Mouse (Mus musculus) liver, embryonic 11.5 days (tissue): Measurements from ENCODE around the gene Xkrx. TPM values are rescaled to one million over a fixed set of nuclear protein-coding genes. Genes with fewer than 3 reads are reported as not detected.
A peak's percentile ranks its signal among the peaks of the same experiment; 100 is the strongest.
"Not testable (repeated sequence)": the region's sequence is repeated elsewhere in the genome, so short reads cannot be mapped to it uniquely, and the experiment has no call there.

Experiments used
- ATAC-seq: fragments of 200-750 bp; cut with Nextera tagmentation; replicated peaks from 2 replicates; pipeline ENCODE4 v1.8.0; 2017; ENCODE audit warnings: moderate number of reproducible peaks, mild to moderate bottlenecking, moderate TSS enrichment, moderate library complexity; ENCODE audit not compliant: low FRiP score
- DNase-seq: peaks from one replicate; pipeline ENCODE4 v3.0.0-alpha.2; 2017; ENCODE audit warnings: low spot score
- H3K27ac ChIP-seq: fragments of 300-500 bp; sonication (generic); 2 replicates; pipeline ENCODE4 v1.5.1; 2014; ENCODE audit warnings: mild to moderate bottlenecking, low read depth, low read length, control low read depth
- H3K27me3 ChIP-seq: fragments of 300-500 bp; sonication (generic); replicated peaks from 2 replicates; pipeline ENCODE4 v1.6.1; 2014; ENCODE audit warnings: low read length, mixed read lengths; ENCODE audit not compliant: control insufficient read depth, insufficient read depth
- H3K36me3 ChIP-seq: fragments of 300-500 bp; sonication (generic); 2 replicates; pipeline ENCODE4 v1.6.1; 2014; ENCODE audit warnings: mild to moderate bottlenecking, low read length, moderate library complexity, mixed read lengths; ENCODE audit not compliant: control insufficient read depth, insufficient read depth
- H3K4me1 ChIP-seq: fragments of 300-500 bp; sonication (generic); replicated peaks from 2 replicates; pipeline ENCODE4 v1.6.1; 2014; ENCODE audit warnings: low read length, mixed read lengths; ENCODE audit not compliant: control insufficient read depth, insufficient read depth
- H3K4me2 ChIP-seq: fragments of 300-500 bp; sonication (generic); 2 replicates; pipeline ENCODE4 v1.6.1; 2014; ENCODE audit warnings: mild to moderate bottlenecking, control low read depth, moderate library complexity
- H3K4me3 ChIP-seq: fragments of 300-500 bp; sonication (generic); 2 replicates; pipeline ENCODE4 v1.5.1; 2014; ENCODE audit warnings: low read depth, low read length, control low read depth
- H3K9ac ChIP-seq: fragments of 300-500 bp; sonication (generic); 2 replicates; pipeline ENCODE4 v1.6.1; 2014; ENCODE audit warnings: low read depth, low read length, control low read depth
- H3K9me3 ChIP-seq: fragments of 300-500 bp; sonication (generic); 2 replicates; pipeline ENCODE4 v1.6.1; 2016; ENCODE audit warnings: low read length, inconsistent platforms, mixed read lengths; ENCODE audit not compliant: control insufficient read depth
- WGBS: fragments of 180-500 bp; shearing (Covaris S2); extraction: QIAGEN DNeasy Blood & Tissue Kit; methylation state at CpG from one replicate; pipeline ENCODE4 v1.1.7; 2014; 5-methylcytosine and 5-hydroxymethylcytosine counted together
- polyA plus RNA-seq: library from polyadenylated mRNA; unstranded; fragments of >200 nt; fragmentation: Nextera tagmentation; extraction: Ambion mirVana; gene quantifications from 2 replicates; pipeline ENCODE4 v1.2.1, GENCODE M21; 2014

Gene Xkrx
- polyA plus RNA-seq = 0.06 TPM in 1 of 2 replicates, not detected in the other

DNA sequence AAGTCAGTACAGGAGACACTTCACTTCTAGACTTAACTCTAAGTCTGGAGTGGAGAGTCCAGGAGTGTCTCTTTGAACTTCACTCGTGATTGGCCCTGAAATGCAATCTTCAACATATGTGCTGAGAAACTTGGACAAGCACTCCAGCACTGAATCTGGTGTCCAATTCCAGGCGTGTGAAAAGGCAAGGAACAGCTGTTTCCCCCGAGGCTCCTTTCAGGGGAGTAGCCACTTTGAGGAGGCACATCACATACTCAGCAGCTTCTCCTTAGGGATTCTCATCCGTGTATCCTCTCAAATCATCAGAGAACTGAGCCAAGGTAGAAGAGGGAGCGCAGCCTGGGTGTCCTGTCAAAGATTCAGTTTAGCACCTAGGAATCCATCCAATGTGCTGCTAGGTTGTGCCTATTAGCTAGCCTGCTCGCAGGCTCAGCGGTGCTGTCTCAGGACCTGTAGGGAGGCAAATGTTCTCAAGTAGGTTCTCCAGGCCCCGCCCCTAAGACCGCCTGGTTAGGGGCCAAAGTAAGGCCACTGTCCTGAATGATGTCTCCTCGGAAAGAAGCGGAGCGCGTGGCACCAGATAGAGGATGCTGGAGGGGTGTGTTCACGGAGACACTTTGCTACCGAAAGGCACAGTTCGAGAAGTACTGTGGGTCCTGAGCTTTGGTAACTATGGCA lies at the start of gene Xkrx:
Xkrx (minus strand) TSS at position 34 of the 678 bp plus-strand sequence.
- WGBS = 39% methylated on average over 16 of the region's 16 CpGs
- Histone ChIP-seq H3K36me3 (no peaks in the 10 kb centered on the region), H3K27ac (no peak within 1 kb of the TSS), H3K9ac (no peak within 1 kb of the TSS), H3K4me2 (peak within 1 kb of the TSS; percentile 27; the same call in 1 of the 2 replicates), H3K27me3 (peaks cover 14% of the 10 kb centered on the region), H3K4me3 (no peak within 1 kb of the TSS), H3K9me3 (no peaks in the 10 kb centered on the region), H3K4me1 (no peaks in the 10 kb centered on the region)
- DNase-seq (no peak), ATAC-seq (no peak)

DNA sequence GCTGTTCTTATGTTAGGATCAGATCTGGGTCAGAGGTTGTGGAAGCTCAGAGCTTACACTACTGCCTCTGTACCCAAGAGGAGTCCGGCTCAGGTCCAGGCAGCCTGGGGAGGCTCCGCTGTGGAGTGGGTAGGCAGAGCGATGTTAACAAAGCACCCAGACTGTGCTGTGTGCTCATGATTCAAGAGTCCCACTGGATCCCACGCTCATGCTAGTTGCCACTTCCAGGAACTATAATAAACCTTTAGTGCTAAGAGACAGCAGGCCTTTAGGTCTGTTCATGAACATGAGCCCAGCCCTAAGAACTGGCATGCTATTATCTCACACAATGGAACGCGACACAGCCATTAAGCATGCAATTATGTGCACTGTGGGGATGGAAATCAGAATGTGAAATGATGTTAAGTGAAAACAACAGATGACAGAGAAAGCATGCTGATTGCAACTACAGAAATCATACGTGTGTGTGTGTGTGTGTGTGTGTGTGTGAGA lies 49.3 kb upstream of the Xkrx start:
- Histone ChIP-seq H3K4me1 (no peaks in the 10 kb centered on the region), H3K4me2 (no peak overlapping the region), H3K4me3 (no peak overlapping the region), H3K9ac (no peak overlapping the region), H3K27ac (no peak overlapping the region), H3K9me3 (no peaks in the 10 kb centered on the region), H3K27me3 (no peaks in the 10 kb centered on the region), H3K36me3 (no peaks in the 10 kb centered on the region)
- DNase-seq (no peak), ATAC-seq (no peak)
- WGBS = 88% methylated on average over 7 of the region's 7 CpGs

DNA sequence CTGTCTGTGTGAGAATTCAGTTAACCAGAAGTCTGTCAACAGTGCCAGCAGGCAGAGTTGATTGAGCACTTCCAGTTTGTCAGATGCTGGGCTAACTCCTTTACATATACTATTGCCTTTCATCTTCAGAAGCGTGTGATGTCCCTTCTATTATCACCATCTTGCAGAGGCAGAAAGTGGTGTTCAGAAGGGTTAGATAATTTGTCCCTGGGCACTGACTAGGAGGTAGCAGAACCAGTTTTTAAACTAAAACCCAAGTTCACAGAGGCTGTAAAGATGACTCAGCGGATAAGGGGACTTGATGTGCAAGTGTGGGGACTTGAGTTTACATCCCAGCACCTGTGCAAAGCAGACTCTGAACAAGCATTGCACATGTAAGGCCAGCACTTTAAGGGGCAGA lies 46.6 kb upstream of the Xkrx start:
- Histone ChIP-seq H3K4me2 (no peak overlapping the region), H3K9ac (no peak overlapping the region), H3K27ac (no peak overlapping the region), H3K4me1 (no peaks in the 10 kb centered on the region), H3K36me3 (no peaks in the 10 kb centered on the region), H3K4me3 (no peak overlapping the region), H3K9me3 (no peaks in the 10 kb centered on the region), H3K27me3 (no peaks in the 10 kb centered on the region)
- ATAC-seq (peak; percentile 86), DNase-seq (no peak)
- WGBS = 64% methylated on average over 2 of the region's 2 CpGs

DNA sequence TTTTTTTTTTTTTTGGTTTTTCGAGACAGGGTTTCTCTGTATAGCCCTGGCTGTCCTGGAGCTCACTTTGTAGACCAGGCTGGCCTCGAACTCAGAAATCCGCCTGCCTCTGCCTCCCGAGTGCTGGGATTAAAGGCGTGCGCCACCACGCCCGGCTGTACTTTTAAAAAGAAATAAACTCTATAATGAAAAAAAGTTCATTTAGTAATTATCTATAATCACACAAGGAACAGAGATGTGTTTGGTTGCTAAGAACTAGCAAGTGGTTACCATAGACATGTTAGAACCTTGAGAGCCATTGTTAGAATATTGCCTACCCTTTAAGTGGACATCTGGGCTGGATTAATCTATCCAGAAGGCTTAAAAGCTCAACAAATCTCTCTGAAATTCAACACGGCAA lies 25.3 kb upstream of the Xkrx start, which contains the start of gene Arl13a:
Arl13a (plus strand) TSS at position 301 of the 400 bp plus-strand sequence.
- WGBS = 90% methylated on average over 8 of the region's 9 CpGs
- H3K4me1 ChIP-seq, H3K9me3 ChIP-seq, H3K4me2 ChIP-seq, H3K9ac ChIP-seq, ATAC-seq, H3K4me3 ChIP-seq, DNase-seq, H3K27me3 ChIP-seq, H3K36me3 ChIP-seq, H3K27ac ChIP-seq: not testable (repeated sequence)

DNA sequence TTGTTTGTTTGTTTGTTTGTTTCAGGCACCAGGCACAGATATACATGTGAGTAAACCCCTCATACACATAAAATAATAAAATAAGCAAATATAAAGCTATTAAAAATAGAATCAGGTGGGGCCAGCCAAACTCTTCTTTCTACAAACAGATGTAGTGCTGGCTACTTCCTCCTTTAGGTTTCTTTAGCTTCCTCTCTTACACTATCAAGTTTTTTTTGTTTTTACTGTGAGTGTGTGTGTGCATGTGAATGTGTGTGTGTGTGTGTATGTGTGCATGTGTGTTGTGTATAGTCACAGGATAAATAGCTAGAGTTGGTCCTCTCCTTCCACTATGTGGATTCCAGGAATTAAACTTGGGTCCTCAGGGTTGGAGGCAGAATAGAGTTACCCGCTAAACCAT lies 12.8 kb upstream of the Xkrx start:
- no peak overlapping the region for H3K4me3 ChIP-seq
- no peaks in the 10 kb centered on the region for H3K36me3 ChIP-seq
- H3K27me3 ChIP-seq = no peaks in the 10 kb centered on the region
- H3K4me2 ChIP-seq = no peak overlapping the region
- ATAC-seq (no peak), DNase-seq (no peak)
- no peaks in the 10 kb centered on the region for H3K9me3 ChIP-seq
- 81% methylated on average over 1 of the region's 1 CpGs for WGBS
- H3K4me1 ChIP-seq = no peaks in the 10 kb centered on the region
- no peak overlapping the region for H3K27ac ChIP-seq
- no peak overlapping the region for H3K9ac ChIP-seq

DNA sequence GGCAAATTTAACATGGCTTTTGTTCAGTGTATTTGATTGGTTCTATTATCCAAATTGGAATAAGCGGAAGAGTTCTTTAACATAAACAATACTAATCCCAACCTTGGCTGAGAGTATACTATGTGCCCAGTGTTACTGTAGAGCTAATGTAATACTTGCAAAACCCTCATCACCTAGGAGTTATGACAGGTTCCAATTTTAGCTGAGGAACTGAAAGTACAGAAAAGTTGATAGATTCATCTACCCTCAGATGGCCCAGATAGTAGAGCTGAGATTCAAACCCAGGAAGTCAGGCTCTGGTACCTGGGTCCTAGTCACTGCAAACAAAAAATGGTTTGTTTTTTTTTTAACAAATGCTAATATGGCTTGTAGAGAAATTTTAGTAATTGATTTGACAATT lies 8.7 kb upstream of the Xkrx start:
- Histone ChIP-seq H3K36me3 (no peaks in the 10 kb centered on the region), H3K4me2 (no peak overlapping the region), H3K9ac (no peak overlapping the region), H3K27ac (no peak overlapping the region), H3K27me3 (no peaks in the 10 kb centered on the region), H3K9me3 (no peaks in the 10 kb centered on the region), H3K4me3 (no peak overlapping the region), H3K4me1 (no peaks in the 10 kb centered on the region)
- no peak for DNase-seq
- ATAC-seq = no peak
- WGBS = 89% methylated on average over 1 of the region's 1 CpGs

DNA sequence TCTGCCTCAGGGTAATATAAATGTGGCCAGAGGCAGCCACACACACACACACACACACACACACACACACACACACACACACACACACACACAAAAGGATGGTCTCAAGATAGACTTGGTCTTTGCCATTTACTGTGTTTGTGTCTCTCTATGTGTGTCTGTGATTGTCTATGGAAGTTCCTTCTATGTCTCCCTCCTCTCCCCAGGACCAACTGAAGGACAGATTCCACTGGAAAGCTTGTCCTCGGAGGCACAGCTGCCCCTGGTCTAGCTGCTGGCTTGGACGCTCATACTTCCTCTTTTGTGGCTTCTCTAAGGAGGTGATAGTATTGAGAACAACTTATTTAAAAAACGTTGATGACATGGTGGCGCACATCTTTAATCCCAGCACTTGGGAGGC lies 1.6 kb upstream of the Xkrx start:
- Histone ChIP-seq H3K27ac (no peak overlapping the region), H3K4me1 (no peaks in the 10 kb centered on the region), H3K36me3 (no peaks in the 10 kb centered on the region), H3K9me3 (no peaks in the 10 kb centered on the region), H3K27me3 (peaks cover 14% of the 10 kb centered on the region), H3K4me2 (no peak overlapping the region), H3K9ac (no peak overlapping the region), H3K4me3 (no peak overlapping the region)
- ATAC-seq = no peak
- DNase-seq = no peak
- 37% methylated on average over 4 of the region's 4 CpGs for WGBS

DNA sequence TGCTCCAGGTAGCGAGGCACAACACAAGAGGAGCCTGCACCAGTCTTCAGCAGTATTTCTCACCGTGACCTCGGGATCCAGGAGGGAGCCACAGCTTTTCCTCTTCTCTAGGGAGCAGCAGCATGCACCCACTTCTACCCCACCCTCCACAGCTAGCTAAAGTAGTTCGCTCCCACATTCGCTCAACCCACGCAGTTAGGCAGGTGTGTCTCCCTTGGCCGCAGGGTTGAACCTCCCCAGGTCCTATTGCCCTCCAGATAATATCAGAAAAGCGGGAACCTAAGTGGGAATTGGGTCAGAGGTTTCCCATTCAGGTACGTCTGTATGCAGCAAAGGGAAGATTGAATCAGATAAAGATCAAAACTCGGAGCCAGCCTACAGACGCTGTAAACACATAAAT lies 950 bp upstream of the Xkrx start:
- Histone ChIP-seq H3K27me3 (peaks cover 14% of the 10 kb centered on the region), H3K4me3 (no peak overlapping the region), H3K9ac (no peak overlapping the region), H3K27ac (no peak overlapping the region), H3K4me2 (peak overlapping the region; percentile 27; the same call in 1 of the 2 replicates), H3K4me1 (no peaks in the 10 kb centered on the region), H3K9me3 (no peaks in the 10 kb centered on the region), H3K36me3 (no peaks in the 10 kb centered on the region)
- ATAC-seq (no peak), DNase-seq (no peak)
- 24% methylated on average over 11 of the region's 11 CpGs for WGBS

DNA sequence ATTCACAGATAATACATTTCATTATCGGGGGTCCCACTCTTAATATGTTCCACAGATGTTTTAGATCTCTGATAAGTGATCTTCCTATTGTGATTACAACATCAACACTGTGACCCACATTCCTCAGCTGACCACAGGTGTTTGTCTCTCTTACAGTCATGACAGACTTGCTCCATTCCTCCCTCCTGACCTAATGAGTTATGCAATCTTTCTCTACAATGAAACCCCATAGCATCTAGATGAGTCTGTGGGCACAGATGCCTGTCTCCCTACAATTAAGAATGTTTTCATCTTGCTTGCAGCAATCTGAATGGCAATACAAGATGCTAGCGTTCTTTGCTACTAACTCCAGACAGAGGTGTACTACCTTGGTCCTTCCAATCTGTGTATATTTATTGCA lies 1.4 kb downstream of the Xkrx start:
- no peak overlapping the region for H3K4me3 ChIP-seq
- 83% methylated on average over 2 of the region's 2 CpGs for WGBS

More for the DNA sequence above, 1.4 kb downstream of the Xkrx start:
- no peaks in the 10 kb centered on the region for H3K4me1 ChIP-seq
- H3K9ac ChIP-seq = no peak overlapping the region
- DNase-seq (no peak), ATAC-seq (no peak)
- no peak overlapping the region for H3K27ac ChIP-seq
- H3K36me3 ChIP-seq = no peaks in the 10 kb centered on the region
- no peak overlapping the region for H3K4me2 ChIP-seq
- H3K9me3 ChIP-seq = no peaks in the 10 kb centered on the region
- peaks cover 14% of the 10 kb centered on the region for H3K27me3 ChIP-seq
